Mouse (Mus musculus) neural tube, embryonic 15.5 days (tissue): ENCODE data around the gene Ehbp1. TPM values are rescaled to one million over a fixed set of nuclear protein-coding genes. Genes with fewer than 3 reads are reported as not detected.

Experiments
- ATAC-seq: fragments of 200-750 bp; cut with Nextera tagmentation; 2 replicates; pipeline ENCODE4 v1.8.0; 2017; ENCODE audit warnings: mild to moderate bottlenecking, moderate TSS enrichment, moderate library complexity; ENCODE audit not compliant: low FRiP score
- H3K27ac ChIP-seq: fragments of 300-500 bp; sonication (generic); replicated peaks from 2 replicates; pipeline ENCODE4 v1.5.1; 2015; ENCODE audit warnings: mild to moderate bottlenecking, inconsistent platforms
- H3K27me3 ChIP-seq: fragments of 300-500 bp; sonication (generic); replicated peaks from 2 replicates; pipeline ENCODE4 v1.6.1; 2015; ENCODE audit warnings: inconsistent platforms
- H3K36me3 ChIP-seq: fragments of 300-500 bp; sonication (generic); 2 replicates; pipeline ENCODE4 v1.6.1; 2015; ENCODE audit warnings: inconsistent platforms
- H3K4me1 ChIP-seq: fragments of 300-500 bp; sonication (generic); 2 replicates; pipeline ENCODE4 v1.6.1; 2015; ENCODE audit warnings: inconsistent platforms
- H3K4me2 ChIP-seq: fragments of 300-500 bp; sonication (generic); 2 replicates; pipeline ENCODE4 v1.6.1; 2015; ENCODE audit warnings: inconsistent platforms, mild to moderate bottlenecking, moderate library complexity
- H3K4me3 ChIP-seq: fragments of 300-500 bp; sonication (generic); replicated peaks from 2 replicates; pipeline ENCODE4 v1.5.1; 2015; ENCODE audit warnings: mild to moderate bottlenecking, inconsistent platforms
- H3K9ac ChIP-seq: fragments of 300-500 bp; sonication (generic); replicated peaks from 2 replicates; pipeline ENCODE4 v1.6.1; 2015; ENCODE audit warnings: mild to moderate bottlenecking, inconsistent platforms
- H3K9me3 ChIP-seq: fragments of 300-500 bp; sonication (generic); replicated peaks from 2 replicates; pipeline ENCODE4 v1.6.1; 2016; ENCODE audit warnings: inconsistent platforms
- whole genome bisulfite sequencing: fragments of 180-500 bp; shearing (Covaris S2); methylation state at CpG from one replicate; pipeline ENCODE4 v1.1.7; 2015; ENCODE audit warnings: mixed read lengths; 5-methylcytosine and 5-hydroxymethylcytosine counted together
- polyA plus RNA-seq: library from polyadenylated mRNA; unstranded; fragments of >200 nt; fragmentation: Nextera tagmentation; extraction: Ambion mirVana; gene quantifications from 2 replicates; pipeline ENCODE4 v1.2.1, GENCODE M21; 2015

Ehbp1 gene
- polyA plus RNA-seq, 1 experiment from 2014 or later: 21.2 TPM

DNA sequence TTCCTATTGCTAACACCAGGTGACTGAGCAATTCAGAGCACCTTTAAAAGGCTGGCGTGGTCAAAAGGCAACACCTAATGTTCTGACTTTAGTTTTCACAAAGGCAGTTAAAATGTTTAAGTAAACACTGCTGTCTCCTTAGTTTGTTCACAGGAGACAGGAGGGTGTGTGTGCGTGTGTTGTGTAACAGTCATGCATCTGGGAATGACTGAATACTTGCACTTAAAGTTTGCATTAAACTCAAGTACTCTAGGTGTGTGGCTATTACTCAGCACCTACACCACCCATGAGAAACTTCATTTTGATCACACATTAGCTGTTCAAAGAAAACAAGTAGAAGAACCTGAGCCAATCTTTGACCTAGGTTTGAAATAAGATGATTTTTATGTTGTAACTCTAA is 201.4 kb downstream of the Ehbp1 start:
- Histone ChIP-seq H3K9ac (no peak overlapping the region), H3K4me2 (no peak overlapping the region), H3K4me3 (no peak overlapping the region), H3K9me3 (no peaks in the 10 kb centered on the region), H3K36me3 (peaks cover under 1% of the 10 kb centered on the region; the same call in 1 of the 2 replicates), H3K4me1 (no peaks in the 10 kb centered on the region), H3K27ac (no peak overlapping the region), H3K27me3 (no peaks in the 10 kb centered on the region)
- no peak for ATAC-seq
- WGBS: 90% methylated on average over 2 of the region's 2 CpGs

DNA sequence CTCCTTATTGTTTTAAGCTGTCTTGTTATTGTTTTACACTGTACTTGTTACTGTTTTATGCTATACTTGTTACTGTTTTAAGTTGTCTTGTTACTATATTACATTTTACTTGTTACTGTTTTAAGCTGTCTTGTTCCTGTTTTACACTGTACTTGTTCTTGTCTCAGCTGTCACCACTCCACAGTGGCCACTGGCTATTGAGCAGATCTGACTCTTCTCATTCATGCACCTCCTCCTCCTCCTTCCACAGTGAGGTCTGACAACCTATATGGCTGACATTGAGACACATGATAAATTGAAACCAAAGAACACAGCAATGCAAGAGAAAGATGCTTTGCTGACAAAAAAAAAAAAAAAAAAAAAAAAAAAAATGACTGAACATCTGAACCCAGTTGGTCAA is 203.6 kb downstream of the Ehbp1 start:
- H3K4me1 ChIP-seq: no peaks in the 10 kb centered on the region
- ATAC-seq: no peak
- no peak overlapping the region for H3K4me2 ChIP-seq
- no peaks in the 10 kb centered on the region for H3K9me3 ChIP-seq
- H3K27me3 ChIP-seq: no peaks in the 10 kb centered on the region
- H3K27ac ChIP-seq: no peak overlapping the region
- no peak overlapping the region for H3K9ac ChIP-seq
- no peak overlapping the region for H3K4me3 ChIP-seq
- H3K36me3 ChIP-seq: no peaks in the 10 kb centered on the region

DNA sequence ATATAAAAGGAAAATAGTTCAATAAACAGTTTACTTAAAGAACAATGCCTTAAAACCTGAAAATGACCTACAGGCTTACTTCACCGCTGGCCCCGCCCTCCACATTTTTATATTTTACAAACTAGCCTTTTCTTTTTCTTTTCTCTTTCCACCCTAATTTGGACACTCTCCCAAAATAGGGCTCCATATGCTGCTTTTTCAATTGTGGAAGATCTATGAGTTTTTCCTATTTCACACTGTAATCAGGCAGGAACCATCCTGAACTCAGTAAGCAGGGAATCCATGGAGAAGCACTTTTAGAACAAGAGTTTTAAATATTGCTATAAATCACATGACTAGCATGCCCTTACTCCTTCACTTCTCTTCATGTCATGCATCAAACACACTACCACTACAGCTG is 216.9 kb downstream of the Ehbp1 start:
- Histone ChIP-seq H3K4me2 (no peak overlapping the region), H3K4me3 (no peak overlapping the region), H3K36me3 (peaks cover 5% of the 10 kb centered on the region; the same call in 1 of the 2 replicates), H3K27ac (no peak overlapping the region), H3K9me3 (no peaks in the 10 kb centered on the region), H3K9ac (no peak overlapping the region), H3K4me1 (no peaks in the 10 kb centered on the region), H3K27me3 (no peaks in the 10 kb centered on the region)
- WGBS: 98% methylated on average over 2 of the region's 2 CpGs
- no peak for ATAC-seq

DNA sequence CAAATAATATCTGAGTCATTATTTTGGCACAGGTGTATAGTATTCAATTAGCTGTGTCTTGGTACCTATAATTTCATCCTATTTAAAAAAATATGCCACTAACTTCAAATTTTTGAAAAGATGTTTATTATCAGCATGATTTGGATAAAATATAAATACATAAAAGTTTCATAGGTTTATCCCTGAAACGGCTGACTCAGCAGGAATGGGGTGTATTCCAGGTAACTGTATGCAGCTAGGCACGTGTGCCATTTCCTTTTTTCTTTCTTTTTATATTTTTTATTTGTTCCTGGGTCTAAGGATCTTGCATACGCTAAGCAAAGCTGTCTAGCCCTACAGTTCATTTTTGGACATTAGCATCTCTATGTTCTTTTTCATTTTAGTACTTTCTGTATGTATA is 223.2 kb downstream of the Ehbp1 start:
- no peak overlapping the region for H3K27ac ChIP-seq
- 97% methylated on average over 3 of the region's 3 CpGs for WGBS
- peaks cover 3% of the 10 kb centered on the region; the same call in 1 of the 2 replicates for H3K36me3 ChIP-seq
- no peak overlapping the region for H3K4me3 ChIP-seq
- H3K9ac ChIP-seq: no peak overlapping the region
- no peaks in the 10 kb centered on the region for H3K9me3 ChIP-seq
- no peak overlapping the region for H3K4me2 ChIP-seq
- no peaks in the 10 kb centered on the region for H3K4me1 ChIP-seq
- no peak for ATAC-seq
- no peaks in the 10 kb centered on the region for H3K27me3 ChIP-seq

DNA sequence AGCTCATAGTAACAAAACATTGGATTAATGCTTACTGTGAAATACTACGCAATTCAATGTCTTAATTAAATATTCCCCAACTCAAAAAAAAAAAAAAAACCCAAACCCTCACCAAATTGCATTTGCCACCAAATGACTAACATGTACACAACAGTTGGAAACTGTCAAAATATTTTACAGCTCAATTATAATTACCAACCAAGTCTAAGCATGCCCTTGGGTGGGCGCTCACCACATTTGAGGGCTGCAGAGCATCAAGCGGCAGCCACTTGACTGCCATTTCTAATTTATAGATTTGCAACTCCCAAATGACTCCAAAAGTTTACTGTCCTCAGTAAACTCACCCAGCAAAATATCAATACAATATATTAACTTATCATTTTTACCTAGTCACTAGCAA is 229.9 kb downstream of the Ehbp1 start:
- Histone ChIP-seq H3K36me3 (no peaks in the 10 kb centered on the region), H3K4me2 (no peak overlapping the region), H3K27me3 (no peaks in the 10 kb centered on the region), H3K27ac (no peak overlapping the region), H3K4me3 (no peak overlapping the region), H3K4me1 (no peaks in the 10 kb centered on the region), H3K9me3 (no peaks in the 10 kb centered on the region), H3K9ac (no peak overlapping the region)
- no peak for ATAC-seq
- WGBS: 85% methylated on average over 3 of the region's 3 CpGs

DNA sequence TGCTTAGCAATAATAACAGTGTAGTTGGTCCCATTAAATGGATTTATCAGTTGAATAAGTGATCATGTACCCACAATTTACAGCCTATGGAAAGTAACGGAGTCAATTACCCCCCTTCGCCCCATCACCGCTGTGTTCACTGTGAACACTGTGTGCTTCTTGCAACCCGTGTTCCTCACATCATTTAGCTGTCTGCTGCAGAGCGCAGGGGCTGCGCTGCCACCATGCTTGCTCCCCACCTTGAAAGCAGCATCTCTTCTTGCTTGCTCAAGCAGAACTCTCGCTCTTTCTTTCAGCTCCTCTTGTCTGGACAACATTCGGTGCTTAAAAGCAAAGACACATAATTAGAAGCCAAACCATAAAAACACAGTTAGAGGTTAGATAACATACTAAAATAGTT is 252.7 kb downstream of the Ehbp1 start:
- Histone ChIP-seq H3K36me3 (peaks cover 4% of the 10 kb centered on the region; the same call in 1 of the 2 replicates), H3K9me3 (no peaks in the 10 kb centered on the region), H3K4me1 (no peaks in the 10 kb centered on the region), H3K4me3 (no peak overlapping the region), H3K4me2 (no peak overlapping the region), H3K27ac (no peak overlapping the region), H3K9ac (no peak overlapping the region), H3K27me3 (no peaks in the 10 kb centered on the region)
- WGBS: 80% methylated on average over 8 of the region's 8 CpGs
- ATAC-seq: no peak

DNA sequence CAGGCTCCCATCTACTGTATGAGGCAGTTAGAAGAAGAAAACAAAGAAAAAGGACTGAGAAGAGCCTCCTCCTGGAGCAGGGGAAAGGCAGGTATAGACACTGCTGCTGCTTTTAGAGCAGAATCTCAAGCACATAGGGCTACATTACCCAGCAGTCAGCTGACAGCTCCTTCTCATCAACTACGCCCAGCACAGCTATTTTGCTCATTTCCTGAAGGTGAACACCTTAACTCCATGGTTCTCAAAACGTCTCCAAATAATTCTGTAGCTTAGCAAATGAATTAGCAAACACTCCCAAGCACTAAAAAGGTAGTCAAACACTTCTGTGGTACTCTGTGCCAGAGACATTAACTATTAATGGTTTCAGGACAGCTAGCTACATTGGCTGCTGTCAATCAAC is 278.7 kb downstream of the Ehbp1 start:
- no peak for ATAC-seq
- H3K9me3 ChIP-seq: no peaks in the 10 kb centered on the region
- H3K9ac ChIP-seq: no peak overlapping the region
- H3K4me3 ChIP-seq: no peak overlapping the region
- 77% methylated on average over 2 of the region's 2 CpGs for WGBS
- no peak overlapping the region for H3K27ac ChIP-seq
- H3K27me3 ChIP-seq: no peaks in the 10 kb centered on the region
- 0 out of 2 replicates have a peak, but pooled peaks cover 7% of the 10 kb centered on the region for H3K36me3 ChIP-seq
- no peak overlapping the region for H3K4me2 ChIP-seq
- no peaks in the 10 kb centered on the region for H3K4me1 ChIP-seq

DNA sequence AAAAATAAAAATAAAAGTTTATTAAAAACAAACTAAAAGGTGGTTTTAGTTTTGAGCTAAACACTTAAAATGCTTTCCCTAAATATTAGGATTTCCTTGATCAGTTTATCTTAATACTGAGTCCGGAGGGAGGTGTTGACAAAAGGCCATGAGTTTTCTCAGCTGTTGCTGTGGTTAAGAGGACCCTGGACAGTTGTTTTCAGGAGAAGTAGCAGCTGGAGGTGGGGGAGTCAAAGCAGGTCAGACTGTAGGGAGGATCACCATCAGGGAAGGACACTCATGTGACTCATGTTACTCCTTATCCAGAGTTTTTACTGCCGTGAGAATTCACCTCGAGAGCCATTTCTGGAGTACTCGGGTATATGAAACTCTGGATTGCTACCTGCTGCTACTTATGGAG is 280.4 kb downstream of the Ehbp1 start:
- Histone ChIP-seq H3K9ac (no peak overlapping the region), H3K4me1 (no peaks in the 10 kb centered on the region), H3K36me3 (0 out of 2 replicates have a peak, but pooled peaks cover 7% of the 10 kb centered on the region), H3K27me3 (no peaks in the 10 kb centered on the region), H3K27ac (no peak overlapping the region), H3K4me3 (no peak overlapping the region), H3K9me3 (no peaks in the 10 kb centered on the region), H3K4me2 (no peak overlapping the region)
- WGBS: 88% methylated on average over 4 of the region's 4 CpGs
- ATAC-seq: no peak

DNA sequence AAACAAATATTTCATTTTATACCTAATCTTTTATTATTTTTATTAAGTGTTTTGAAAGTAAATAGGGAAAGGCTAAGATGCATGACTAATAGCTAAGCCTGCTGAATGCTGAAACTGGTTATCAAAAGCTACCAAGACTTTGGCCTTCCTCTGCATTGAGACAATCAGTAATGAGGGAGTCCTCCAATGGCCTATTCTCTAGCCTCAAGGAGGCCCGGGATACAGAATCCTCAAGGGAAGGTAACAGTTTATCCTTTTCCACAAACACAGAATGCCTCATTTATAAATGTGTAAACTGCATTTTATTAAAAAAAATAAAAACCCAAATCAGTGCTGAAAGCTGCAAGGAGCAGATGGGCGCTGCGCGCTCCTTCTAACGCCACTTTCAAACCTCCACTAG is 284.6 kb downstream of the Ehbp1 start:
- no peak overlapping the region for H3K27ac ChIP-seq
- H3K36me3 ChIP-seq: peaks cover 12% of the 10 kb centered on the region
- no peak overlapping the region for H3K4me3 ChIP-seq
- 73% methylated on average over 5 of the region's 5 CpGs for WGBS
- no peaks in the 10 kb centered on the region for H3K27me3 ChIP-seq
- H3K4me1 ChIP-seq: no peaks in the 10 kb centered on the region
- H3K9me3 ChIP-seq: no peaks in the 10 kb centered on the region
- no peak for ATAC-seq
- no peak overlapping the region for H3K4me2 ChIP-seq
- no peak overlapping the region for H3K9ac ChIP-seq

DNA sequence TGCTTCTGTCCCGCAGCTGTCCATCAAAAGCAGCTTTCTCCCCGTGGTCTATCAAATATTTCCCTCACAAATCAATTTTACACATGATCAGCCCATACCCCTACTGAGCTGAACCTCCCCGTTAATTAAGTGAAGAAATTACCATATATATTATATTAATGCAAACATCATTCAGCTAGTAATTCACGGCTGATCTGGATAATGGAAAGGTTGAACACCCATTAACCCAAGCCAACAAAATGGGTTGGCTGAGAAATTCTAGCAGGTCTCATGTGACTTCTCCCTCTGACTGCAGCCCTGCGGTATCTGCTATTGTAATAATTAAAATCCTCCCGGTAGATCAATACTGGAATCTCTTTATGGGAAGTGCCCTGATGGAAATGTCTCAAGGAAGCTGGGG is 286.2 kb downstream of the Ehbp1 start:
- no peak for ATAC-seq
- H3K9ac ChIP-seq: no peak overlapping the region
- WGBS: 46% methylated on average over 6 of the region's 6 CpGs

DNA sequence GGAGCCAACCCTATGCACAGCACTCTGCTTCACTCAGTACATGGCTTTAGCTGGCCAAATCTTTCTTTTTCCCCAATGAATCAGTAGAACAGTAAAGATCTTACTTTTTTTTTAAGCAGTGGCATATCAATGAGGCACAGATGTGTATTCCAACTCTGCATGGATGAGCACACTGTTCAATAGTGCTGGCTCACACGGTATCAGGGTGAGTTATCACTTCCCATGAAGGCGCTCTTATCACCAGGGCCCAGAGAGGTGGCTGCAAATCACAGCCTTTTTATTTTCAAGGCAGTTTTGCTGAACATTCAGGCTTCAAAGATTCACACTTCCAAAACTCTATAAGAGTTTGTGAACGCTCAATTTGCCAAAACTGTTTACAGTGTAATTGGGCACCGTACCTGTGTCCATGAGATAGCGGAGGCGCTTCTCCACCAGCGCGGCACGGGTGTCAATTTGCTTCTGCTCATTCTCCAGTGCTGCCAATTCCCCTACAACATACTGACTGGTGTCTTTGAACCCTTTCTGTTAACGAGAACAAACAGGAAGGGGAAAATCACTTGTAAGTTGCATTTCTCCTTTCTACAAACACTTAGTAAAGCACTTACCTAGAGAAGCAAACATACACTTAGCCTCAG is 288.9 kb downstream of the Ehbp1 start:
- H3K9ac ChIP-seq: no peak overlapping the region
- no peak for ATAC-seq
- H3K4me2 ChIP-seq: no peak overlapping the region
- H3K27me3 ChIP-seq: no peaks in the 10 kb centered on the region
- no peak overlapping the region for H3K27ac ChIP-seq
- H3K9me3 ChIP-seq: no peaks in the 10 kb centered on the region
- H3K4me3 ChIP-seq: no peak overlapping the region
- H3K36me3 ChIP-seq: peaks cover 12% of the 10 kb centered on the region
- 80% methylated on average over 10 of the region's 10 CpGs for WGBS
- no peaks in the 10 kb centered on the region for H3K4me1 ChIP-seq

More for the DNA sequence above, 286.2 kb downstream of the Ehbp1 start:
- Histone ChIP-seq H3K27ac (no peak overlapping the region), H3K27me3 (no peaks in the 10 kb centered on the region), H3K36me3 (peaks cover 17% of the 10 kb centered on the region), H3K4me1 (no peaks in the 10 kb centered on the region), H3K4me2 (no peak overlapping the region), H3K4me3 (no peak overlapping the region), H3K9me3 (no peaks in the 10 kb centered on the region)

DNA sequence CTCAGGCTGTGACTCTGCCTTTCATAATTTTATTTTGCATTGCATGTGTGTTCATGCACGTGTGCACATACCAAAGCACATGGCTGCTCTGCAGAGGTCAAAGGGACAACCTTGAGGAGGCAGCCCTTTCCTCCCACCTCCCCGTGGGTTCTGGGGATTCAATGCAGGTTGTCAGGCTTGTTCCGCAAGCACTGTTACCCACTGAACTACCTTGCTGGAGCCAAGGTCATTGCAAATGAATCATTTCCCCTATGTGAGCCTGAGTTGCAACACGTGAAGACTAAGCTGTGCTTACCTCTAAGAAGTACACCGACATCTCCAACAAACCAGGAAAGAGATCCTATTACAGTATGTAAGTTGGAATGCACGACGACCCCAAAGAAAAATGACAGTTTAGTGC is 291.2 kb downstream of the Ehbp1 start:
- ATAC-seq: no peak
- 86% methylated on average over 7 of the region's 7 CpGs for WGBS

More for the DNA sequence above, 291.2 kb downstream of the Ehbp1 start:
- Histone ChIP-seq H3K4me1 (no peaks in the 10 kb centered on the region), H3K9me3 (no peaks in the 10 kb centered on the region), H3K36me3 (peaks cover 15% of the 10 kb centered on the region), H3K4me3 (no peak overlapping the region), H3K4me2 (no peak overlapping the region), H3K27ac (no peak overlapping the region), H3K9ac (no peak overlapping the region), H3K27me3 (no peaks in the 10 kb centered on the region)
